Mouse (Mus musculus) NIH3T3 (cell line): ENCODE data around the gene Prox2.
A peak's percentile ranks its signal among the peaks of the same experiment; 100 is the strongest.

Experiments used
- DNase-seq: peaks from one replicate; pipeline ENCODE4 v3.0.0-alpha.2; 2012; ENCODE audit warnings: low read depth

Gene Prox2

DNA sequence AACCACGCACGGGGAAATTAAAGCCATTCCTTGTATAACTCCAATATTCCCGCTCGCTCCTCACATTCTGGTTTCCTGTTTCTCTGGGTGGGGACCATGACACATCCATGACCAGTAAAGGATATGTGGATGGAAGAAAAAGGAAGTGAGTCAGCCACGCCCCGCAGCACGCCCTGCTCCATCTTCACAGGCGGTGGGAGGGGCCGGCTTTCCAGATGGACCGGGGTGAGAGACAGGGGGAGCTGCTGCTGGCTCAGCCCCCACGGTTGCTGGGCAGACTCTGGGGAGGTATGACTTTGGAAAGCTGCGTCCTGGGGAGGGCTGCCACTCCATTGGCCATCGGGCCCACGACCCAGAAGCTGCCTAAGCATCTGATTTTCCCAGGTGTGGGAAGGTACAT lies 16.5 kb downstream of the Prox2 start:
- DNase-seq: peak; percentile 87

DNA sequence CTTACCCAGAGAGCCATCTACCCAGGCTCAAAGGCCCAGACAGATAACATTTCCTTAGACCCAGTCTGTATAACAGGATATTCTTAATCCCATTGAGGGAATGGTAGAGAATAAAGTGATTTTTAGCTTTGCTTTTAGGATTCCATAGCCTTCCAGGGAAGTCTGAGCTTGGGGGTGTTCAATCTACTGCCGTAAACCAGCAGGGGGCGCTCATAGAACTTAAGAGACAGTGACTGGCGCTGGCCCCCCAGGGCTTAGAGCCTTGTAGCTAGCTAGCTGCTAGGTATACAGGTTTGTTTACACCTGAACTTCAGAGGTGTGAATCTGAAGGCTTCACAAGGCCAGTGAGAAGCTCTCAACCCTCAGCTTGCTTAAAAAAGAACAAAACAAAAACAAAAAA lies 18.3 kb downstream of the Prox2 start:
- DNase-seq: peak; percentile 87

DNA sequence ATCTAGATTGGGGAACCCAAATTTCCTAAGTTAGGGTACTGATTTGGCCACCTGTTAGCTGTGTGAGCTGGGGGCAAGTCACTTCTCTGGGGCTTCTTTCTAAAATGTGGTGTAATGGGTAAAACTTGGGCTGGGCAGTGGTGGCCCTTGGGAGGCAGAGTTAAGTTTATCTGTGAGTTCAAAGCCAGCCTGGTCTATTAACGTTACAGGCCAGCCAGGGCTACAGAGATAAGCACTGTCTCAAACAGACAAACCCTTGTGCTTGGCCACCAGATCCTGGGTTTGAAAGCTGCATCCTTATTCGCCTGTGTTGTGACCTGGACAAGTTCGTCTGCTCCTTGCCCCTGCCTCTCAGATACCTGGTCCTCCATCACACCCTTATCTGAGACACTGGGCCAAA lies 19.4 kb downstream of the Prox2 start:
- DNase-seq: no peak

DNA sequence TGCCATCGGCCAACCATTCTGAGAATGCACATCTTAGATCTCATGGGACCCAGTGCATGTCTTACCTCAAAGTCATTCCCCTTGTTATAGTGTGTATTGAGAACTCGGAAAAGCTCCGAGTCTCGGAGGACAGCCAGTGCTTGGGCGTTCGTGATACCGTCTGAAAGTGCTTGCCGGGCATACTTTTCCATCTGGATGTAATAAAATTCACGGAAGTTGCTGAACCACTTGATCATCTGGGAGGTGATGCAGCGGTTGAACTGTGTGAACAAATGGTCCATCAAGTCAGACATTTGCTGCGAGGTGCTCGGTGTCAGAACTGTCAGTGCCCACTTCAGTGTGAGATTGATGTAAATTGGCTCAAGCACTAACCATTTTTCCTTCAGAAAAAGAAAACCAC lies 22.7 kb downstream of the Prox2 start:
- DNase-seq: no peak

DNA sequence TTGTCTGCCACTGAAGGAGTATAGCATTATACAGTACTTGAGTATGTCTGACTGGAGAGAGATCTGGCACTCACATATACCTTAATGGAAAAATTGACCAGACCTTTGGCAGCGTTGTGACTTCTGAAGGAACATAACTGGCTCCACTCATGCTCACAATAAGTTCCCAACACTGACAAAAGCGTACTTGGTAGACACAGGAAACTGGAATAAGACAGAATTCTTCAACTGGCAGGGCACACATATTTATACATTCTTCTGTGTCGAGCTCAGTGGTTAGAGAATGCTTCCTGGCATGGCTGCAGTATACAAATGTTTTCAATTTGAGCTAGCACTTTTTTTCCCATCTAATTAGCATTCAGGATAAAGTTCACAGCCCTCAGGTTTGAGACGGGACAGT lies 25.6 kb downstream of the Prox2 start:
- DNase-seq: peak; percentile 56

DNA sequence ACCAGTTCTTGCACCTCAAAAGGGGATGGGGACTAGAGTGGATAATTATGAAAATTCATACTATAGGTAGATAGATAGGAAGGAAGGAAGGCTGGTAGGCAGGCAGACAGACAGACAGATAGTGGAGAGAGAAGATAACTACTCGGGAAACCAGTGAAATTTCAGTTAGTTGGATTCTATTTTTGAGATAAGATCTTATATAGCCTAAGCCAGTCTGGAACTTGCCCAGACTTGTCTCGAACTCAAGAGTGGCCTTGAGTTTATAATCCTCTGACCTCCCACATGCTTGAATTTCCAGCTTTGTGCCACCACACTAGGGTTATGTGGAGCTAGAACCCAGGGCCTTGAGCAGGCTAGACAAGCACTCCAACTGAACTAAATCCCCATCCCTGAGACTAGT lies 26.3 kb downstream of the Prox2 start:
- DNase-seq: no peak

DNA sequence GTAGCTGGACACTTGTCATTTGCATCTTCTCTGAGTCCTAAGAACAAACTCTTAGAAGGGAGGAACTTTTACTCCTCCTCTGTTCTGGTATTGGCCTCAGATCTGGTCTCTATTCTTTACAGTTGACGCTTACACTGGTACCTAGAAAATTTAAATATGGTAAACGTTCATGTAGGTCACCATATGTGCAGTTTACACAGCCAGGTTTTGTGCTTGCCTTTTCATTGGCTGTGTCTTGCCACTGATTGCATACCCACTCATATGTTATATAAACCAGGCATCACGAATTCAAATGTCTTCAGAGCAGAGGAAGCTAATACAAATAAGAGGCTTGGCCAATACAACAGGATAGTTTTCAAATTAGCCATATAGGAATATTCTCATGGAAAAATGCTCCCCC lies 33.5 kb downstream of the Prox2 start:
- DNase-seq: no peak

DNA sequence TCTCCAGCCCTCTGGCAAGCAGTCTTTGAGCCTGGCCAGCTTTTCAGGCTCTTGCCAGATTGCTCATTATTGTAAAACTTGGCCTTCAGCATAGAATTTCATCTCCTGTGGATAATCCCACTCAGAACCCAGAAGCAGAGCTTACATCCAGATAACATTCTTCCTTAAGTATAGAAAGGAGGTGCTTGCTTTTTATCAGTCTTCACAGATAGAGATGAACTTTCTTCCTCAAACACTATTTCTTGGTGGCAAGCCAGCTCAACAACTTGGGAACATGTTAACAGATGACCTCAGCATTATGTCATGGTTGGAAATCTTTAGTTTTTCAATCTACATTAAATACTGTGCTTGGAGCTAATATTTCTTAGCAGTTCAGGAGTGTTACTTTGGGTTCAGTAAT lies 39.5 kb downstream of the Prox2 start:
- no peak for DNase-seq

DNA sequence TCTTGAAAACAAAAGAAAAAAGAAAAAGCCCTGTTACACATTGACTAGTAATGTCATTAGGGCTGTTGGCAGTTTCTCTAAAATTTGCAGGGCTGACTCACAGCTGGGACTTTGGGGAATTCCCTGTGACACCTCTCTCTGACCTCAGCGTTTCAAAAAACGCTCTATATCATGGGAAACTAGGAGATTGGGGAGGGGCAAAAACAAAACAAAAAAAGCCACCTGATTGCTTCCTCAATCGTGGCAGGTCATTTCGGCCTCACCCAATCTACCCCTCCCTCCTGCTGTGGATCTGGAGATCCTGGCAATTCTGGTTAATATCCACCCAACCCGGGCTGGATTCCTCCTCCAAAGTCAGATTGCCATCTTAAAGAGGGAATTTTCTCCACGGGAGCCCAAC lies 59.3 kb downstream of the Prox2 start:
- peak; percentile 76 for DNase-seq
